Mouse (Mus musculus) brain, adult 2 months (tissue): ENCODE measurements around the gene Olfr744.
"Not testable (repeated sequence)": the region's sequence is repeated elsewhere in the genome, so short reads cannot be mapped to it uniquely, and the experiment has no call there.

Experiments used
- DNase-seq: peaks from one replicate; pipeline ENCODE4 v3.0.0; 2011; ENCODE audit warnings: low read depth, low spot score

Olfr744 gene

GRCm38 (mm10) chr14:50614579-50614978 is at the start of gene Olfr744:
Olfr744 (plus strand) TSS chr14:50614879.
- DNase-seq = no peak

- DNase-seq = not testable (repeated sequence)
Observed at GRCm38 (mm10) chr14:50573056-50573455, 41.6 kb upstream of the Olfr744 start.

- no peak for DNase-seq
Observed at GRCm38 (mm10) chr14:50639088-50639487, 24.4 kb downstream of the Olfr744 start, which contains the start of gene Olfr745. Olfr745 (plus strand) TSS chr14:50639388.

- no peak for DNase-seq
Observed at GRCm38 (mm10) chr14:50646783-50647182, 32.1 kb downstream of the Olfr744 start, which contains the start of gene Olfr746. Olfr746 (plus strand) TSS chr14:50647083.
